Mouse (Mus musculus): ENCODE measurements around the gene Akp3.

The Akp3 gene

GRCm38 (mm10) chr1:87155531-87156198 lies 30.9 kb downstream of the Akp3 start:
- peak; percentile 69 for DNase-seq

- no peak for DNase-seq
Observed at GRCm38 (mm10) chr1:87156199-87156587, 31.4 kb downstream of the Akp3 start, which contains the start of gene Ecel1. Ecel1 (minus strand) TSS chr1:87156521.

GRCm38 (mm10) chr1:87159396-87159795 lies 34.6 kb downstream of the Akp3 start:
- no peak for DNase-seq

GRCm38 (mm10) chr1:87164164-87164795 lies 39.5 kb downstream of the Akp3 start:
- no peak for DNase-seq

- no peak for DNase-seq
Observed at GRCm38 (mm10) chr1:87164796-87165184, 40.0 kb downstream of the Akp3 start.

- no peak for DNase-seq
Observed at GRCm38 (mm10) chr1:87170458-87170857, 45.7 kb downstream of the Akp3 start.

- DNase-seq = no peak
Observed at GRCm38 (mm10) chr1:87171312-87171711, 46.5 kb downstream of the Akp3 start.

GRCm38 (mm10) chr1:87172316-87172715 lies 47.5 kb downstream of the Akp3 start:
- no peak for DNase-seq

GRCm38 (mm10) chr1:87174006-87174955 lies 49.5 kb downstream of the Akp3 start:
- peak; percentile 90 for DNase-seq

GRCm38 (mm10) chr1:87175852-87176292 lies 51.1 kb downstream of the Akp3 start:
- DNase-seq = peak; percentile 81

All from embryo, embryonic 11 days (tissue).